Mouse (Mus musculus): ENCODE measurements around the gene Kap. TPM values are rescaled to one million over a fixed set of nuclear protein-coding genes. Genes with fewer than 3 reads are reported as not detected.
"Not testable (repeated sequence)": the region's sequence is repeated elsewhere in the genome, so short reads cannot be mapped to it uniquely, and the experiment has no call there.

Gene Kap
- 1.7 and 3.8 TPM in 2 replicates for polyA plus RNA-seq (2015; fragmentation: Nextera tagmentation; extraction: Ambion mirVana)

DNA sequence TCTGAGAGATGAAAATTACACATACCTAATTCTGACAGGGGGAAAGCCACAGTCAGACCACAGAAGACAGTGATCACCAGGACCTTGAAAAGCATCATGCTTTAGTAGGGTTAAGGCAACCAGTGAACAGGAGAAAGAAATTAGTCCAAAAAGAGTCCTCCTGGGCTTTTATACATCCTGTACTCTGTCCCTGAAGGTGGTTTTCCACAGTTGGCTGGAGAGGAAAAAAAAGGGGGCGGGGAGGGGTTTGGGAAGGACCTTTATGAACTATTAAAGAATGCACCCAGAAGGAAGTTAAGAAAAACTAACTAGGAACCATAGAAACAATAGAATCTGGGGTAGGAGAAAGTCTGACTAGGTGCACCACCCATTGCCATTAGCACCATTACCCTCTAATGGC is at the start of gene Kap:
Kap (minus strand) TSS at position 237 of the 400 bp plus-strand sequence.
- Histone ChIP-seq H3K4me3 (ENCODE audit: low read length) (no peak within 1 kb of the TSS), H3K9me3 (ENCODE audit: low read length) (no peaks in the 10 kb centered on the region), H3K27ac (ENCODE audit: low read length) (no peak within 1 kb of the TSS), H3K36me3 (ENCODE audit: insufficient read depth, low read length) (no peaks in the 10 kb centered on the region), H3K9ac (replicated peaks; ENCODE audit: low read length) (no peak within 1 kb of the TSS), H3K4me2 (replicated peaks; ENCODE audit: low read depth, low read length) (no peak within 1 kb of the TSS), H3K27me3 (ENCODE audit: insufficient read depth, low read length) (no peaks in the 10 kb centered on the region), H3K4me1 (ENCODE audit: insufficient read depth, low read length) (no peaks in the 10 kb centered on the region)
- ATAC-seq (ENCODE audit: low FRiP score, low TSS enrichment) = no peak
- WGBS = 73% methylated on average over 1 of the region's 1 CpGs

DNA sequence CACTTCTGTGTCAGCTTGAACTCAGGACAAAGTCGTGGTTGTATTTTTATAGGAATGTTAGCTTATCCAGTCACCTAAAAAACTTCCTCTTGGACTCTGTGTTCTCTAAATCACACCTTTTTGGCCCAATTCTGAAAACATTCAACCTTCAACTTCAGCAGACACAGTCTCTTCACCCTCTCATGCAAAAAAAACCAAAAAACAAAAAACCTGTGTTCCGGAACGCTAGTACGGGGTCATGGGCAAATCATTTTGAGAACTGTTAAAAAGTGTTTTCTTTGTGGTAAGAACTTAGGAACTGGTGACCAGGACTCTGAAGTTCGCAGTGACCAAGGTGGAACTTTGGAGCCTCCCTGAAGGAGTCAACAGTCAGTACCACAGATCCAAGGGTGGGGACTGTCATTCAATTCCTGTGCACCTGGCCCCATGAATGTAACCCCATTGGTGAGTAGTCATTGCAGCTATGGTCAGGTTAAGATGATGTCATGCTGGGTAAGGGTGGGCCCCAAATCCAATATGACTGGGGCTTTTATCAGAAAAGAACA is 32.4 kb upstream of the Kap start:
- H3K4me2 ChIP-seq (replicated peaks; ENCODE audit: low read depth, low read length) = no peak overlapping the region
- H3K27ac ChIP-seq (ENCODE audit: low read length) = no peak overlapping the region
- H3K36me3 ChIP-seq (ENCODE audit: insufficient read depth, low read length) = no peaks in the 10 kb centered on the region
- 81% methylated on average over 5 of the region's 5 CpGs for WGBS
- no peaks in the 10 kb centered on the region for H3K27me3 ChIP-seq (ENCODE audit: insufficient read depth, low read length)
- H3K9me3 ChIP-seq (ENCODE audit: low read length) = no peaks in the 10 kb centered on the region
- no peak for ATAC-seq (ENCODE audit: low FRiP score, low TSS enrichment)
- no peaks in the 10 kb centered on the region for H3K4me1 ChIP-seq (ENCODE audit: insufficient read depth, low read length)
- H3K4me3 ChIP-seq (ENCODE audit: low read length) = no peak overlapping the region
- no peak overlapping the region for H3K9ac ChIP-seq (replicated peaks; ENCODE audit: low read length)

DNA sequence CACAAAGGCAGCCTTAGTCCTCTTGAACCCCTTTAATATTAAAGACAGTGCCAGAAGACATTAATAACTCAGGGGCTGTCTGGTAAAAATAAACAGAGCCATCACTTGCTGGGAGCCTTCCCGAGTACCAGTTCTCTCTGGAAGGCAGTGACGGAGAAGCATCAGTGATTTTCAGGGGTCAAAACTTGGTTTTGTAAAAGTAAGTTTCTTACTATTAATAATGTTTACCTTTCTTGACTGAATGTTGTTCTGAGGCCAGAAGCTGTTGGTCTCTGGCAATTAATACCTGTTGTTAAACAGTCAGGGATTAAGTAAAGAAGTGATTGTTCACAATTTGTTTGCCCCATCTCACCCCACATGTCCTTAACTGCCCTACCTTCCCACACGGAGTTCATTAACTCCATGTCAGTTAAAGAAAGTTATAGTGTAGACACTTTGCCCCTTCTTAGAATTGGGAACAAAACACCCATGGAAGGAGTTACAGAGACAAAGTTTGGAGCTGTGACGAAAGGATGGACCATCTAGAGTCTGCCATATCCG is 30.0 kb upstream of the Kap start:
- H3K4me2 ChIP-seq (replicated peaks; ENCODE audit: low read depth, low read length) = no peak overlapping the region
- H3K4me3 ChIP-seq (ENCODE audit: low read length) = no peak overlapping the region
- no peaks in the 10 kb centered on the region for H3K9me3 ChIP-seq (ENCODE audit: low read length)
- H3K27ac ChIP-seq (ENCODE audit: low read length) = no peak overlapping the region
- H3K9ac ChIP-seq (replicated peaks; ENCODE audit: low read length) = no peak overlapping the region
- H3K27me3 ChIP-seq (ENCODE audit: insufficient read depth, low read length) = no peaks in the 10 kb centered on the region
- no peaks in the 10 kb centered on the region for H3K4me1 ChIP-seq (ENCODE audit: insufficient read depth, low read length)
- 71% methylated on average over 5 of the region's 5 CpGs for WGBS
- H3K36me3 ChIP-seq (ENCODE audit: insufficient read depth, low read length) = no peaks in the 10 kb centered on the region
- ATAC-seq (ENCODE audit: low FRiP score, low TSS enrichment) = no peak

DNA sequence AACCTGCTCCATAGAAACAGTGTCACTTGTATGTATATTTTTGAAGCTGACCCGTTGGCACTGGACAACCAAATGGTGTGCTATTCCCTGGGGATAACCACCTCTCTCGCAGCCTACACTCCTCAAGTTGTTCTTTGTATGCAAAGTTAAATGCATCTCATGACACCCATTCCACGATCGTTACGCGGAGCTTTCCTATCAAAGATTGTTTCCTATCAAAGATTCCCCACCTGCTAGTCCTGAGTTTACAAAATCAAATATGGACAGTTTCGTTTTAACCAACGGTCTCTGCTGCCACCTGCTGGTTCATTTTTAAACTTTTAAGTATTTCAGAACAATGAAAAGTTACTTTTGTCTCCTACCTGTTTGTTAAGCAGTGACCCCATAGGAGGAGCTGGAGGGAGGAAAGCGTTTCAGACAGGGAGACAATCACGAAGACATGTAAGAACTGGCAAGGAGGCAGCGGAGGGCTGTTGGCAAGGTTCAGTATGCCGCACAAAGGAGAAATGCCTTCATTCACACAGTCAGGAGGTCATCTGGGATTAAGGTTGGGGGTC is 22.4 kb upstream of the Kap start:
- Histone ChIP-seq H3K9ac (replicated peaks; ENCODE audit: low read length) (no peak overlapping the region), H3K4me1 (ENCODE audit: insufficient read depth, low read length) (no peaks in the 10 kb centered on the region), H3K27ac (ENCODE audit: low read length) (no peak overlapping the region), H3K36me3 (ENCODE audit: insufficient read depth, low read length) (no peaks in the 10 kb centered on the region), H3K4me3 (ENCODE audit: low read length) (no peak overlapping the region), H3K9me3 (ENCODE audit: low read length) (no peaks in the 10 kb centered on the region), H3K4me2 (replicated peaks; ENCODE audit: low read depth, low read length) (no peak overlapping the region), H3K27me3 (ENCODE audit: insufficient read depth, low read length) (no peaks in the 10 kb centered on the region)
- no peak for ATAC-seq (ENCODE audit: low FRiP score, low TSS enrichment)
- WGBS = 30% methylated on average over 12 of the region's 12 CpGs

DNA sequence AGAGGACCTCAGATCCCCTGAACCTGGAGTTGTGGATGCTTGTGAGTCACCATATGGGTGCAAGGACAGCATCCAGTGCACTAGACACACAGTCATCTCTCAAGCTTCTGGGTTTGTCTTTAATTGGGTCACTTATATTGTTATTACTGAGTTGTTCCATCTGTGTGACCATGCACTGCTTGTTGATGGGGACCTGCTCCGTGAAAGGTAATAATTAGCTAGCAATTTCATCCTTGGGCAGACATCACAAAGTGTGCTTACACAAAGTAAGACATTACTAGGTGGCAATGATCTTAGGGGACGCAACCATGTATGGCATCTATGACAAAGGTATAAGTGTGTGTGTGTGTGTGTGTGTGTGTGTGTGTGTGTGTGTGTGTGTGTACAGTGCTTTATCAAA is 19.1 kb upstream of the Kap start:
- H3K9ac ChIP-seq (replicated peaks; ENCODE audit: low read length) = no peak overlapping the region
- peak; percentile 82 for ATAC-seq (ENCODE audit: low FRiP score, low TSS enrichment)
- H3K27ac ChIP-seq (ENCODE audit: low read length) = no peak overlapping the region
- WGBS = 43% methylated on average over 2 of the region's 2 CpGs
- H3K4me1 ChIP-seq (ENCODE audit: insufficient read depth, low read length) = no peaks in the 10 kb centered on the region
- H3K27me3 ChIP-seq (ENCODE audit: insufficient read depth, low read length) = no peaks in the 10 kb centered on the region
- no peaks in the 10 kb centered on the region for H3K9me3 ChIP-seq (ENCODE audit: low read length)
- no peak overlapping the region for H3K4me2 ChIP-seq (replicated peaks; ENCODE audit: low read depth, low read length)
- H3K36me3 ChIP-seq (ENCODE audit: insufficient read depth, low read length) = no peaks in the 10 kb centered on the region
- H3K4me3 ChIP-seq (ENCODE audit: low read length) = no peak overlapping the region

DNA sequence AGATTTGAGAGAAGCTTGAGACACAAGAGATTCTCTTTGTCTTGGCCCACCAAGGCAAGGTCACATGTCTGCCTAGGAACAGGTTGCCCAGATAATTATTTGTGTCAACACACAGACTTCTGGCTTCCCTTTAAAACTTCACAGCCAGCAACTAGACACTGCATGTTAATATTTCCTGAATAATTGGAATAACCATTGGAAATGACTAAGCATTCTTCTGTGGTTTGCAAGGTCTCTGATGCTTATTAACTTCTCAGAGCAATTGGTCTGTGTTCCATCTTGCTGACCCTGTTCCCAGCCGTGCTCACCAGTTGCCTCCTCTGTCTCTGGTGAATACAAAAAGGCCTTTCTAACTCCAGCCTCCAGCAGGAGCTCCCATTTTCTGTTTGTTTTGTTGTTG is 17.6 kb upstream of the Kap start:
- 66% methylated on average over 1 of the region's 1 CpGs for WGBS
- Histone ChIP-seq H3K4me3 (ENCODE audit: low read length) (no peak overlapping the region), H3K9ac (replicated peaks; ENCODE audit: low read length) (no peak overlapping the region), H3K27me3 (ENCODE audit: insufficient read depth, low read length) (no peaks in the 10 kb centered on the region), H3K9me3 (ENCODE audit: low read length) (no peaks in the 10 kb centered on the region), H3K27ac (ENCODE audit: low read length) (no peak overlapping the region), H3K4me1 (ENCODE audit: insufficient read depth, low read length) (no peaks in the 10 kb centered on the region), H3K4me2 (replicated peaks; ENCODE audit: low read depth, low read length) (no peak overlapping the region), H3K36me3 (ENCODE audit: insufficient read depth, low read length) (no peaks in the 10 kb centered on the region)
- no peak for ATAC-seq (ENCODE audit: low FRiP score, low TSS enrichment)

DNA sequence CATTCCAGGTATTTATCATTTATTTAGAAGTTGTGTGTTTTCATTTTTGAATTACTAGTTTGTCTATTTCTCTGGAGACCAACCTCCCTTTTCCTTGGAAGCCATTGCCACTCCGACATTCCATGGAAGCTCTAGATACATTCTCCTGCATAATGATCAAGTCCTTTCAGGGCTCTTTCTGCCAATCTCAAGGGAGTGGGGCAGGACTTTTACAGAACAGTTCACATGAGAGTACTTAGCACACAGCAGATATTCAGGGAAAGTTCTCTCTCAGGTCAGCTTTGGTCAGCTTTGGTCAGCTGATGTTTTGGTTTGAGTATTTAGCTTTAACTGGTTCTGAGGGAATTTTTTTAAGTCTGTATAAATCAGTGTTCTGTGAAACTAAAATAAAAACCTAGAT is 14.8 kb upstream of the Kap start:
- H3K4me1 ChIP-seq (ENCODE audit: insufficient read depth, low read length) = no peaks in the 10 kb centered on the region
- WGBS = 94% methylated on average over 1 of the region's 1 CpGs
- no peak overlapping the region for H3K9ac ChIP-seq (replicated peaks; ENCODE audit: low read length)
- H3K4me3 ChIP-seq (ENCODE audit: low read length) = no peak overlapping the region
- no peak overlapping the region for H3K4me2 ChIP-seq (replicated peaks; ENCODE audit: low read depth, low read length)
- H3K36me3 ChIP-seq (ENCODE audit: insufficient read depth, low read length) = no peaks in the 10 kb centered on the region
- no peaks in the 10 kb centered on the region for H3K9me3 ChIP-seq (ENCODE audit: low read length)
- no peak for ATAC-seq (ENCODE audit: low FRiP score, low TSS enrichment)
- H3K27me3 ChIP-seq (ENCODE audit: insufficient read depth, low read length) = no peaks in the 10 kb centered on the region
- no peak overlapping the region for H3K27ac ChIP-seq (ENCODE audit: low read length)

DNA sequence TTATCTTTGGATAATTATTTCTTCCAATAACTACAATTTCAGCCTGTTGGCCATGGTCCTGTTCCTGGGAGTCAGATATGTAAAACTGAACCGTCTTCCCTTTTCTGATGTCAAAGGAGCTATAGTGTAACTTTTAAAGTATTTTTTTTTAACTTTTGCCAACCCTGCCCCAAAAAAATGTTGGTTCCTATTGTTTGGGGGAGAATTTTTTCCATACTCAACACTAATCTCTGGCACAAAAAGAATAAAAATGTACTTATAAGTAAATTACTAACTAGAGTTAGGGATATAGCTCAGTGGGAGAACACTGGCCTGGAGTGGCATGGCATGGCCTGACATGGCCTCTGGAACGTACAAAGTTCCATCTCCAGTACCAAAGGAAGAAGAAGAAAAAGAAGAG is 2.3 kb upstream of the Kap start:
- Histone ChIP-seq H3K36me3 (ENCODE audit: insufficient read depth, low read length) (no peaks in the 10 kb centered on the region), H3K4me2 (replicated peaks; ENCODE audit: low read depth, low read length) (no peak overlapping the region), H3K4me1 (ENCODE audit: insufficient read depth, low read length) (no peaks in the 10 kb centered on the region), H3K9ac (replicated peaks; ENCODE audit: low read length) (no peak overlapping the region), H3K27me3 (ENCODE audit: insufficient read depth, low read length) (no peaks in the 10 kb centered on the region), H3K9me3 (ENCODE audit: low read length) (no peaks in the 10 kb centered on the region), H3K27ac (ENCODE audit: low read length) (no peak overlapping the region), H3K4me3 (ENCODE audit: low read length) (no peak overlapping the region)
- ATAC-seq (ENCODE audit: low FRiP score, low TSS enrichment) = no peak
- 80% methylated on average over 2 of the region's 2 CpGs for WGBS

DNA sequence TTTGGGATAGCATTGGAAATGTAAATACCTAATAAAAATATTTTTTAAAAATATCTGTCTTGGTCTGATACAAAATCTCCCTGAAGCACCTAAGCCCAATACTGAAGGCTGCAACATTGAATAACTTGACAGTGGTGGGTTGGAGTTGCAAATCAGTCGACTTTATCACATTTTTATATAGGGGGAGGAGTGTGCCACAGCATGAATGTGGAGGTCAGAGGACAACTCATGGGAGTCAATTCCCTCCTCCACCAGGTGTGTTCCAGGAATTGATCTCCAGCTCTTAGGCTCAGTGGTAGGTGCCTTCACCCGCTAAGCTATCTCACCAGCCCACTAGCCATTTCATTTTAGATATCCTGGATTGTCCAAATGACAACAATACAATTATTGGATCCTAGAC is 4.2 kb downstream of the Kap start:
- H3K4me3 ChIP-seq (ENCODE audit: low read length) = no peak overlapping the region
- H3K9ac ChIP-seq (replicated peaks; ENCODE audit: low read length) = no peak overlapping the region
- 76% methylated on average over 2 of the region's 2 CpGs for WGBS
- no peak overlapping the region for H3K27ac ChIP-seq (ENCODE audit: low read length)
- no peak for ATAC-seq (ENCODE audit: low FRiP score, low TSS enrichment)
- H3K36me3 ChIP-seq (ENCODE audit: insufficient read depth, low read length) = no peaks in the 10 kb centered on the region
- H3K4me2 ChIP-seq (replicated peaks; ENCODE audit: low read depth, low read length) = no peak overlapping the region
- no peaks in the 10 kb centered on the region for H3K27me3 ChIP-seq (ENCODE audit: insufficient read depth, low read length)
- H3K9me3 ChIP-seq (ENCODE audit: low read length) = no peaks in the 10 kb centered on the region
- no peaks in the 10 kb centered on the region for H3K4me1 ChIP-seq (ENCODE audit: insufficient read depth, low read length)

DNA sequence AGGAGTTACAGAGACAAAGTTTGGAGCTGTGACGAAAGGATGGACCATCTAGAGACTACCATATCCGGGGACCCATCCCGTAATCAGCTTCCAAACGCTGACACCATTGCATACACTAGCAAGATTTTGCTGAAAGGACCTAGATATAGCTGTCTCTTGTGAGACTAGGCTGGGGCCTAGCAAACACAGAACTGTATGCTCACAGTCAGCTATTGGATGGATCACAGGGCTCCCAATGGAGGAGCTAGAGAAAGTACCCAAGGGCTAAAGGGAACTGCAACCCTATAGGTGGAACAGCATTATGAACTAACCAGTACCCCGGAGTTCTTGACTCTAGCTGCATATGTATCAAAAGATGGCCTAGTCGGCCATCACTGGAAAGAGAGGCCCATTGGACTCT is 4.7 kb downstream of the Kap start:
- not testable (repeated sequence) for H3K4me2 ChIP-seq (replicated peaks; ENCODE audit: low read depth, low read length); H3K9me3 ChIP-seq (ENCODE audit: low read length); H3K9ac ChIP-seq (replicated peaks; ENCODE audit: low read length); ATAC-seq (ENCODE audit: low FRiP score, low TSS enrichment); H3K36me3 ChIP-seq (ENCODE audit: insufficient read depth, low read length); H3K4me1 ChIP-seq (ENCODE audit: insufficient read depth, low read length); H3K4me3 ChIP-seq (ENCODE audit: low read length); H3K27me3 ChIP-seq (ENCODE audit: insufficient read depth, low read length); H3K27ac ChIP-seq (ENCODE audit: low read length)
- WGBS = 89% methylated on average over 5 of the region's 6 CpGs

Data from kidney, embryonic 16.5 days (tissue).